Comparison of ENCODE assay signal across 1 mouse cellular context in genomic region chr2:52424747-52425522, GRCm38 (mm10).
TF ChIP-seq lines count a peak whose summit lies in the region.

Gene Arl5a, minus strand, starts transcription at chr2:52424901.

TF ChIP-seq in CH12.LX, 34 proteins besides CTCF, POLR2A, EP300 and RAD21 (continued from another document):
- TF ChIP-seq ELF1 (IDR thresholded peaks at IDR 0.05; ENCODE audit: low read depth, low read length) (0 out of 2 replicates have a peak, but pooled peaks have one; percentile 32), E2F4 (IDR thresholded peaks at IDR 0.05; ENCODE audit: insufficient replicate concordance, low read depth, low read length) (no peak), MAZ (IDR thresholded peaks at IDR 0.05; ENCODE audit: low read depth, low read length) (peak; percentile 47; the same call in 1 of the 2 replicates), SIN3A (IDR thresholded peaks at IDR 0.05; ENCODE audit: low read length) (no peak), SMC3 (IDR thresholded peaks at IDR 0.05; ENCODE audit: low read depth, low read length) (no peak), ZMIZ1 (IDR thresholded peaks at IDR 0.05; ENCODE audit: low read depth, low read length) (peak; percentile 77), KAT2A (IDR thresholded peaks at IDR 0.05; ENCODE audit: insufficient replicate concordance, low read length) (0 out of 2 replicates have a peak, but pooled peaks have one; percentile 48), USF2 (conservative IDR thresholded peaks at IDR 0.05; ENCODE audit: low read depth, low read length) (no peak)
